Mouse (Mus musculus) right cerebral cortex, postnatal 36 days (tissue): ENCODE data around the gene Camta1.

Source experiments
- DNase-seq, 2 experiments: peaks; one replicate each; pipeline ENCODE4 v3.0.0; 2022; ENCODE audit warnings: low spot score in 2 of 2, mixed read lengths in 1 of 2

The Camta1 gene

GRCm38 (mm10) chr4:151520103-151520502 is 341.6 kb downstream of the Camta1 start:
- DNase-seq, result no peak

- DNase-seq, result no peak
Measured at GRCm38 (mm10) chr4:151519011-151519410, 342.7 kb downstream of the Camta1 start.

- DNase-seq, result no peak
Measured at GRCm38 (mm10) chr4:151516998-151517799, 344.5 kb downstream of the Camta1 start.

- no peak for DNase-seq
Measured at GRCm38 (mm10) chr4:151515316-151515715, 346.4 kb downstream of the Camta1 start.

- no peak for DNase-seq
Measured at GRCm38 (mm10) chr4:151511092-151511491, 350.6 kb downstream of the Camta1 start.

- DNase-seq, result no peak
Measured at GRCm38 (mm10) chr4:151510417-151510816, 351.3 kb downstream of the Camta1 start.

GRCm38 (mm10) chr4:151506701-151507100 is 355.0 kb downstream of the Camta1 start:
- DNase-seq, result peak in 1 of 2 experiments; percentile 10

GRCm38 (mm10) chr4:151498481-151499276 is 363.0 kb downstream of the Camta1 start:
- DNase-seq, result no peak

GRCm38 (mm10) chr4:151496581-151496980 is 365.1 kb downstream of the Camta1 start:
- DNase-seq, result no peak

- DNase-seq, result no peak
Measured at GRCm38 (mm10) chr4:151495276-151495882, 366.3 kb downstream of the Camta1 start.

GRCm38 (mm10) chr4:151492786-151493185 is 368.9 kb downstream of the Camta1 start:
- DNase-seq, result no peak

GRCm38 (mm10) chr4:151483977-151484313 is 377.7 kb downstream of the Camta1 start:
- DNase-seq, result no peak

GRCm38 (mm10) chr4:151483299-151483976 is 378.2 kb downstream of the Camta1 start:
- peak; percentile 28 to 31 for DNase-seq

- DNase-seq, result no peak
Measured at GRCm38 (mm10) chr4:151480928-151481327, 380.7 kb downstream of the Camta1 start.

GRCm38 (mm10) chr4:151477950-151478349 is 383.7 kb downstream of the Camta1 start:
- no peak for DNase-seq

GRCm38 (mm10) chr4:151474895-151475470 is 386.7 kb downstream of the Camta1 start:
- no peak for DNase-seq

GRCm38 (mm10) chr4:151471886-151472285 is 389.8 kb downstream of the Camta1 start:
- DNase-seq, result peak in 1 of 2 experiments; percentile 4

GRCm38 (mm10) chr4:151468381-151468780 is 393.3 kb downstream of the Camta1 start:
- no peak for DNase-seq

GRCm38 (mm10) chr4:151458686-151459085 is 403.0 kb downstream of the Camta1 start:
- DNase-seq, result no peak

- no peak for DNase-seq
Measured at GRCm38 (mm10) chr4:151454611-151455010, 407.1 kb downstream of the Camta1 start.

GRCm38 (mm10) chr4:151454065-151454464 is 407.6 kb downstream of the Camta1 start:
- no peak for DNase-seq

GRCm38 (mm10) chr4:151451885-151452284 is 409.8 kb downstream of the Camta1 start:
- no peak for DNase-seq
